Mouse (Mus musculus): ENCODE measurements around the gene Mmp24. TPM values are rescaled to one million over a fixed set of nuclear protein-coding genes. Genes with fewer than 3 reads are reported as not detected.

The Mmp24 gene
- polyA plus RNA-seq, 1 experiment, result 0.14 TPM

- TF ChIP-seq CTCF (conservative IDR thresholded peaks at IDR 0.05; ENCODE audit: insufficient read depth, insufficient read length, low read depth, low read length) (no peak), POLR2A (IDR thresholded peaks at IDR 0.05; ENCODE audit: low read depth, low read length) (no peak)
- no peak within 1 kb of the TSS for H3K4me3 ChIP-seq (ENCODE audit: insufficient read depth, low read depth, low read length)
Measured at GRCm38 (mm10) chr2:155834732-155835131, 59.6 kb downstream of the Mmp24 start, which contains the start of gene Fam83c. Gene Fam83c, minus strand, starts transcription at chr2:155834854.

DNA sequence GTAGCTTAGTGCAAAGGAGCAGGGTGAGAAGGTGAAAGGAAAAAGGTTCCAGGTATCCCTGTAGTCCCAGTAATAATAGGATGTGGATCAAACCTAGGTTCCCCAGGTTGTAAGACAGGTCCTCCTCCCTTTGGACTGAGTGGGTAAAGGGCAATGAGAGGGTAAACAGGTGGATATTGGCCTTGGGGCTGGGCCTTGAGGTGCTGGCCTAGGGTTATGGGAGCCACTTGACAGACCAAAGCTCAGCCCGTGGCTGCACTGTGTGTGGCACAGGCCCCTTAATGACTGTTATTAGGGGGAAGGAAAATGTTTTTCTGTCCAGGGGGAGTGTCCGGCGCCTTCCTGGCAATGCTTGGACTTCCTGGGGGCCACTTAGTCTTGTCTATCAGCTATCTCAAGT lies 62.8 kb downstream of the Mmp24 start:
- DNase-seq, result no peak
- TF ChIP-seq POLR2A (IDR thresholded peaks at IDR 0.05; ENCODE audit: low read depth, low read length) (no peak), CTCF (conservative IDR thresholded peaks at IDR 0.05; ENCODE audit: insufficient read depth, insufficient read length, low read depth, low read length) (no peak)
- H3K27me3 ChIP-seq (replicated peaks; ENCODE audit: control insufficient read depth, insufficient read depth, low read length), result no peaks in the 10 kb centered on the region
- H3K4me1 ChIP-seq (ENCODE audit: control insufficient read depth, insufficient read depth, low read length), result no peaks in the 10 kb centered on the region
- no peaks in the 10 kb centered on the region for H3K36me3 ChIP-seq (ENCODE audit: control insufficient read depth, insufficient read depth, low read length)
- no peak overlapping the region for H3K4me3 ChIP-seq (ENCODE audit: insufficient read depth, low read depth, low read length)
- WGBS, result 68% methylated on average over 3 of the region's 3 CpGs
- H3K27ac ChIP-seq (ENCODE audit: insufficient read depth, low read depth, low read length), result no peak overlapping the region

More at GRCm38 (mm10) chr2:155834732-155835131, 59.6 kb downstream of the Mmp24 start, which contains the start of gene Fam83c:
- no peaks in the 10 kb centered on the region for H3K27me3 ChIP-seq (replicated peaks; ENCODE audit: control insufficient read depth, insufficient read depth, low read length)
- DNase-seq, result no peak
- H3K36me3 ChIP-seq (ENCODE audit: control insufficient read depth, insufficient read depth, low read length), result no peaks in the 10 kb centered on the region
- WGBS, result 59% methylated on average over 9 of the region's 9 CpGs
- no peaks in the 10 kb centered on the region for H3K4me1 ChIP-seq (ENCODE audit: control insufficient read depth, insufficient read depth, low read length)
- no peak within 1 kb of the TSS for H3K27ac ChIP-seq (ENCODE audit: insufficient read depth, low read depth, low read length)

- DNase-seq, result no peak
- TF ChIP-seq POLR2A (IDR thresholded peaks at IDR 0.05; ENCODE audit: low read depth, low read length), result no peak
- no peak for TF ChIP-seq CTCF (conservative IDR thresholded peaks at IDR 0.05; ENCODE audit: insufficient read depth, insufficient read length, low read depth, low read length)
- Histone ChIP-seq H3K4me3 (ENCODE audit: insufficient read depth, low read depth, low read length) (no peak overlapping the region), H3K4me1 (ENCODE audit: control insufficient read depth, insufficient read depth, low read length) (no peaks in the 10 kb centered on the region), H3K27ac (ENCODE audit: insufficient read depth, low read depth, low read length) (no peak overlapping the region), H3K36me3 (ENCODE audit: control insufficient read depth, insufficient read depth, low read length) (no peaks in the 10 kb centered on the region), H3K27me3 (replicated peaks; ENCODE audit: control insufficient read depth, insufficient read depth, low read length) (no peaks in the 10 kb centered on the region)
- 79% methylated on average over 4 of the region's 4 CpGs for WGBS
Measured at GRCm38 (mm10) chr2:155838961-155839360, 63.8 kb downstream of the Mmp24 start.

GRCm38 (mm10) chr2:155846930-155847329 lies 71.8 kb downstream of the Mmp24 start:
- H3K27me3 ChIP-seq (replicated peaks; ENCODE audit: control insufficient read depth, insufficient read depth, low read length), result no peaks in the 10 kb centered on the region
- no peak for DNase-seq
- H3K4me1 ChIP-seq (ENCODE audit: control insufficient read depth, insufficient read depth, low read length), result no peaks in the 10 kb centered on the region
- TF ChIP-seq POLR2A (IDR thresholded peaks at IDR 0.05; ENCODE audit: low read depth, low read length) (no peak), CTCF (conservative IDR thresholded peaks at IDR 0.05; ENCODE audit: insufficient read depth, insufficient read length, low read depth, low read length) (no peak)
- H3K4me3 ChIP-seq (ENCODE audit: insufficient read depth, low read depth, low read length), result no peak overlapping the region
- H3K27ac ChIP-seq (ENCODE audit: insufficient read depth, low read depth, low read length), result no peak overlapping the region
- 0 out of 2 replicates have a peak, but pooled peaks cover 3% of the 10 kb centered on the region for H3K36me3 ChIP-seq (ENCODE audit: control insufficient read depth, insufficient read depth, low read length)
- WGBS, result 70% methylated on average over 8 of the region's 8 CpGs

- 0 out of 2 replicates have a peak, but pooled peaks cover 3% of the 10 kb centered on the region for H3K36me3 ChIP-seq (ENCODE audit: control insufficient read depth, insufficient read depth, low read length)
- no peak overlapping the region for H3K27ac ChIP-seq (ENCODE audit: insufficient read depth, low read depth, low read length)
- WGBS, result 22% methylated on average over 6 of the region's 6 CpGs
- no peaks in the 10 kb centered on the region for H3K4me1 ChIP-seq (ENCODE audit: control insufficient read depth, insufficient read depth, low read length)
- no peak overlapping the region for H3K4me3 ChIP-seq (ENCODE audit: insufficient read depth, low read depth, low read length)
- TF ChIP-seq POLR2A (IDR thresholded peaks at IDR 0.05; ENCODE audit: low read depth, low read length) (no peak), CTCF (conservative IDR thresholded peaks at IDR 0.05; ENCODE audit: insufficient read depth, insufficient read length, low read depth, low read length) (peak; percentile 93)
- no peaks in the 10 kb centered on the region for H3K27me3 ChIP-seq (replicated peaks; ENCODE audit: control insufficient read depth, insufficient read depth, low read length)
- peak; percentile 81 for DNase-seq
Measured at GRCm38 (mm10) chr2:155848291-155848690, 73.1 kb downstream of the Mmp24 start.

- TF ChIP-seq CTCF (conservative IDR thresholded peaks at IDR 0.05; ENCODE audit: insufficient read depth, insufficient read length, low read depth, low read length) (no peak), POLR2A (IDR thresholded peaks at IDR 0.05; ENCODE audit: low read depth, low read length) (no peak)
- no peak overlapping the region for H3K4me3 ChIP-seq (ENCODE audit: insufficient read depth, low read depth, low read length)
- 54% methylated on average over 7 of the region's 7 CpGs for WGBS
- H3K27ac ChIP-seq (ENCODE audit: insufficient read depth, low read depth, low read length), result no peak overlapping the region
- no peaks in the 10 kb centered on the region for H3K27me3 ChIP-seq (replicated peaks; ENCODE audit: control insufficient read depth, insufficient read depth, low read length)
- no peak for DNase-seq
- H3K4me1 ChIP-seq (ENCODE audit: control insufficient read depth, insufficient read depth, low read length), result no peaks in the 10 kb centered on the region
- H3K36me3 ChIP-seq (ENCODE audit: control insufficient read depth, insufficient read depth, low read length), result 0 out of 2 replicates have a peak, but pooled peaks cover 3% of the 10 kb centered on the region
Measured at GRCm38 (mm10) chr2:155849464-155849863, 74.3 kb downstream of the Mmp24 start.

- no peak overlapping the region for H3K27ac ChIP-seq (ENCODE audit: insufficient read depth, low read depth, low read length)
- 82% methylated on average over 7 of the region's 7 CpGs for WGBS
- 0 out of 2 replicates have a peak, but pooled peaks cover 3% of the 10 kb centered on the region for H3K36me3 ChIP-seq (ENCODE audit: control insufficient read depth, insufficient read depth, low read length)
- no peaks in the 10 kb centered on the region for H3K4me1 ChIP-seq (ENCODE audit: control insufficient read depth, insufficient read depth, low read length)
- no peak for DNase-seq
- no peak for TF ChIP-seq POLR2A (IDR thresholded peaks at IDR 0.05; ENCODE audit: low read depth, low read length)
- H3K27me3 ChIP-seq (replicated peaks; ENCODE audit: control insufficient read depth, insufficient read depth, low read length), result no peaks in the 10 kb centered on the region
- no peak overlapping the region for H3K4me3 ChIP-seq (ENCODE audit: insufficient read depth, low read depth, low read length)
Measured at GRCm38 (mm10) chr2:155850120-155850519, 75.0 kb downstream of the Mmp24 start.
